Mouse (Mus musculus): ENCODE results near the gene Il4.

DNA sequence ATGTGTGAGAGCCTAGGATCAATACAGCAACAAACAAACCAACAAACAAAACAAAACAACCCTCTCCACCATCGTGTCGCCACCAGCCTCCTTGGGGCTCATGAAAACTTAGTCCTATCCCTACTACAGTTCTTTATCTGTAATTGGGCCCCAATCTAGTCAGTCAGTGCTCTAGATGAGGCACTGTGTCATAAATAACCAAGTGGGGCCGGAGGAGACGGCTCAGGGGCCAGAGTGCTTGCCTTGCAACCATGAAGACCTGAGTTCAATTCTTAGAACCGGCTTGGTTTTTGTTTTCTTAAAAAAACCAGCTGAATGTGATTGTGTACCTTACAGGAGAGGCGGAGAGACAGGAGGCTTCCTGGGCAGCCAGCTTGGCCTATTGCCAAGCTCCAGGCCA is 3.3 kb downstream of the Il4 start:
- TF ChIP-seq CHD2 (IDR thresholded peaks at IDR 0.05; ENCODE audit: low read depth, low read length) (no peak), HCFC1 (IDR thresholded peaks at IDR 0.05; ENCODE audit: borderline replicate concordance, insufficient read depth, low read length) (no peak), ZC3H11A (IDR thresholded peaks at IDR 0.05; ENCODE audit: borderline replicate concordance, low read depth, low read length) (no peak), ZNF384 (IDR thresholded peaks at IDR 0.05; ENCODE audit: low read depth, low read length) (no peak), MAFK (IDR thresholded peaks at IDR 0.05; ENCODE audit: insufficient read depth, low read depth, low read length) (no peak)

All from ES-E14 (cell line).